Mouse (Mus musculus) cortical plate, adult 2 months (tissue): ENCODE results near the gene Hist1h2bc.
A peak's percentile ranks its signal among the peaks of the same experiment; 100 is the strongest.

Experiments
- CTCF ChIP-seq: fragments of 200-500 bp; IDR thresholded peaks from 2 replicates; pipeline ENCODE4 v1.5.1; 2011; ENCODE audit warnings: mild to moderate bottlenecking, control low read depth, low read length; ENCODE audit not compliant: insufficient read depth; ENCODE audit errors: extremely low read depth
- POLR2A ChIP-seq: fragments of 200-500 bp; IDR thresholded peaks from 2 replicates; pipeline ENCODE4 v1.6.1; 2011; ENCODE audit warnings: mild to moderate bottlenecking, low read length, control low read depth; ENCODE audit not compliant: insufficient read depth; ENCODE audit errors: extremely low read depth

DNA sequence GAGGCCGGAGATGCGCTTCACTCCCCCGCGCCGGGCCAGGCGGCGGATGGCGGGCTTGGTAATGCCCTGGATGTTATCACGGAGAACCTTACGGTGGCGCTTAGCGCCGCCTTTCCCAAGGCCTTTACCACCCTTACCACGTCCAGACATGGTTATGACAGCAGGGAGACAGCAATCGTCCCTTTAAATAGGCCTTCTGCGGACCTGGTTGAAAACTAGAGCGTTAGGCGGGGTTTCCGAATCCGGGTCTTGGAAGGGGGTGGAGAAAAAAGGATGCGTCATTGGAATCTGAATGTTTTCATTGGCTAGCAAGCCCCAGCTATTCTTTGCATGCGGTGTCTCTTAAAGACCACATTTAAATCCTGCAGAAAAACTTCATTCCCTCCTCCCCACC is 14.3 kb downstream of the Hist1h2bc start, which contains the start of gene Hist1h4c:
- TF ChIP-seq CTCF, result no peak
- peak; percentile 100 for TF ChIP-seq POLR2A
